Mouse (Mus musculus) C2C12 (cell line): ENCODE data around the gene Atp13a1. TPM values are rescaled to one million over a fixed set of nuclear protein-coding genes. Genes with fewer than 3 reads are reported as not detected.

ENCODE experiments used
- H3K27me3 ChIP-seq: one replicate; pipeline ENCODE4 v1.6.1; 2011; ENCODE audit not compliant: control insufficient read depth, insufficient read depth, insufficient read length
- H3K36me3 ChIP-seq: one replicate; pipeline ENCODE4 v1.6.1; 2011; ENCODE audit not compliant: control insufficient read depth, insufficient read depth
- H3K4me3 ChIP-seq: one replicate; pipeline ENCODE4 v1.5.1; 2011; ENCODE audit warnings: mild to moderate bottlenecking, control low read depth; ENCODE audit not compliant: poor library complexity, insufficient read depth, severe bottlenecking
- H3K79me2 ChIP-seq: one replicate; pipeline ENCODE4 v1.6.1; 2011; ENCODE audit not compliant: control insufficient read depth, insufficient read depth
- H3K79me3 ChIP-seq: one replicate; pipeline ENCODE4 v1.6.1; 2011; ENCODE audit warnings: low read depth, control low read depth
- H3ac ChIP-seq: one replicate; pipeline ENCODE3; 2011; ENCODE audit warnings: low read depth; ENCODE audit not compliant: control insufficient read depth, insufficient read length
- CEBPB ChIP-seq: IDR thresholded peaks from one replicate; pipeline ENCODE4 v1.6.1; 2011; ENCODE audit warnings: low read depth, mild to moderate bottlenecking, control low read depth, moderate library complexity
- CTCF ChIP-seq: IDR thresholded peaks from one replicate; pipeline ENCODE4 v1.5.1; 2011; ENCODE audit not compliant: control insufficient read depth, insufficient read depth, insufficient read length
- FOSL1 ChIP-seq: IDR thresholded peaks from one replicate; pipeline ENCODE4 v1.8.0; 2011; ENCODE audit warnings: mild to moderate bottlenecking, low read length; ENCODE audit not compliant: poor library complexity, insufficient read depth, severe bottlenecking
- MAX ChIP-seq: IDR thresholded peaks from one replicate; pipeline ENCODE4 v1.6.1; 2011; ENCODE audit warnings: mild to moderate bottlenecking, control low read depth
- MYOD1 ChIP-seq: IDR thresholded peaks from one replicate; pipeline ENCODE4 v1.6.1; 2011; ENCODE audit warnings: low read depth; ENCODE audit not compliant: control insufficient read depth, insufficient read length
- MYOG ChIP-seq: IDR thresholded peaks from one replicate; pipeline ENCODE4 v1.6.1; 2011; ENCODE audit not compliant: control insufficient read depth, insufficient read length; ENCODE audit errors: extremely low read depth
- USF1 ChIP-seq: IDR thresholded peaks from one replicate; pipeline ENCODE4 v1.6.1; 2011; ENCODE audit warnings: low read depth, mild to moderate bottlenecking, control low read depth, moderate library complexity
- polyA plus RNA-seq: library from polyadenylated mRNA; unstranded; fragments of >200 nt; fragmentation: generic; extraction: Trizol; gene quantifications from one replicate; pipeline ENCODE4 v1.2.1, GENCODE M21; 2012; ENCODE audit warnings: missing spikeins

Atp13a1 gene
- polyA plus RNA-seq, 1 experiment = 36.2 TPM

GRCm38 (mm10) chr8:69805491-69805890 is 14.5 kb downstream of the Atp13a1 start:
- Histone ChIP-seq H3K36me3 (peaks cover 79% of the 10 kb centered on the region), H3K4me3 (no peak overlapping the region), H3K79me3 (no peaks in the 10 kb centered on the region), H3K79me2 (no peaks in the 10 kb centered on the region), H3ac (no peak overlapping the region), H3K27me3 (no peaks in the 10 kb centered on the region)
- TF ChIP-seq FOSL1 (no peak), MYOG (no peak), MYOD1 (no peak), CEBPB (no peak), MAX (no peak), USF1 (no peak), CTCF (no peak)

GRCm38 (mm10) chr8:69807236-69807635 is 16.3 kb downstream of the Atp13a1 start:
- Histone ChIP-seq H3K4me3 (no peak overlapping the region), H3K79me2 (no peaks in the 10 kb centered on the region), H3K36me3 (peaks cover 66% of the 10 kb centered on the region), H3K27me3 (no peaks in the 10 kb centered on the region), H3ac (no peak overlapping the region), H3K79me3 (no peaks in the 10 kb centered on the region)
- TF ChIP-seq FOSL1 = no peak
- no peak for TF ChIP-seq MYOD1
- no peak for TF ChIP-seq CTCF

GRCm38 (mm10) chr8:69808094-69808863 is 17.3 kb downstream of the Atp13a1 start, which contains the start of gene Gmip:
TSS of gene Gmip (plus strand) at chr8:69808679.
- peak within 1 kb of the TSS; percentile 43 for H3ac ChIP-seq
- no peaks in the 10 kb centered on the region for H3K79me2 ChIP-seq
- peaks cover 55% of the 10 kb centered on the region for H3K36me3 ChIP-seq
- TF ChIP-seq MYOD1 = no peak
- TF ChIP-seq CTCF = no peak
- no peak for TF ChIP-seq CEBPB
- no peak for TF ChIP-seq MAX
- TF ChIP-seq FOSL1 = no peak
- TF ChIP-seq MYOG = no peak
- no peak for TF ChIP-seq USF1
- H3K79me3 ChIP-seq = no peaks in the 10 kb centered on the region
- H3K27me3 ChIP-seq = no peaks in the 10 kb centered on the region
- peak within 1 kb of the TSS; percentile 44 for H3K4me3 ChIP-seq

- peak; percentile 82 for TF ChIP-seq MAX
- TF ChIP-seq MYOG = no peak
- peaks cover 49% of the 10 kb centered on the region for H3K36me3 ChIP-seq
- no peaks in the 10 kb centered on the region for H3K27me3 ChIP-seq
- peak overlapping the region; percentile 44 for H3K4me3 ChIP-seq
- H3ac ChIP-seq = peak overlapping the region; percentile 43
- H3K79me2 ChIP-seq = no peaks in the 10 kb centered on the region
- H3K79me3 ChIP-seq = no peaks in the 10 kb centered on the region
Observed at GRCm38 (mm10) chr8:69808864-69809403, 18.0 kb downstream of the Atp13a1 start.

GRCm38 (mm10) chr8:69809820-69810219 is 18.9 kb downstream of the Atp13a1 start:
- Histone ChIP-seq H3K4me3 (no peak overlapping the region), H3ac (no peak overlapping the region), H3K79me3 (no peaks in the 10 kb centered on the region), H3K27me3 (no peaks in the 10 kb centered on the region), H3K36me3 (peaks cover 44% of the 10 kb centered on the region), H3K79me2 (no peaks in the 10 kb centered on the region)
- TF ChIP-seq USF1 (no peak), FOSL1 (no peak), CEBPB (no peak), MYOD1 (no peak), CTCF (no peak), MAX (no peak), MYOG (no peak)

- Histone ChIP-seq H3K79me2 (no peaks in the 10 kb centered on the region), H3K36me3 (peaks cover 32% of the 10 kb centered on the region), H3K4me3 (no peak overlapping the region), H3K27me3 (no peaks in the 10 kb centered on the region), H3ac (no peak overlapping the region), H3K79me3 (no peaks in the 10 kb centered on the region)
- TF ChIP-seq USF1 (no peak), MYOD1 (no peak), CEBPB (no peak), FOSL1 (no peak), MAX (no peak), CTCF (no peak), MYOG (no peak)
Observed at GRCm38 (mm10) chr8:69814881-69815280, 23.9 kb downstream of the Atp13a1 start.
